Comparison of ENCODE assay signal across 18 mouse cellular contexts in the genomic region with DNA sequence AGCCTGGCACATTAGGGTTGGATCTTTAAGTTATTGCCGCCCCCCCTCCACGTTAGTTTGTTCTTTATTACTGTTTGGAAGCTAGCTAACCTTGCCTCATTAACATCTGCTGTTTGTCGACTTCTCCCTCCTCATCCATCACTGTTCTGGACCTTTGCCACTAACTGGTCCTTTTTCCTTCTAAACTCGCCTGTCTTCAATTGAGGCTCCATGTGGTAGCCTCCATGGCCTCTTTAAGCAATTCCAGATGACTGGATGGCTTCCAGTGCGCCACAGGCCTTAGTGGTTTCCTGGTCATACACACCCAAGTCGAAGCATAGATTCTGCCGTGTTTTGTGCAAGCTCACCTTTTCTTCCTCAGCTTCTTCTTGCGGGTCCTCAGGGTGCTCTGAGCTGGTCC. TPM values are rescaled to one million over a fixed set of nuclear protein-coding genes. Genes with fewer than 3 reads are reported as not detected.
DNase-seq lines count a peak whose midpoint lies in the region; ATAC-seq and TF ChIP-seq lines count a peak whose summit lies in the region.
"Had no signal": no experiment of that assay in that cellular context is flagged by ENCODE, and none has a peak within 500 bp of the region (broad histone marks: within the 10 kb centered on the region; RNA-seq: fewer than 3 reads in every experiment).

No protein-coding gene starts in this region.

- no peak overlapping the region for H3K4me2 ChIP-seq in limb, embryonic 11.5 days (ENCODE audit: low read depth, severe bottlenecking)
- no peak overlapping the region for H3K4me2 ChIP-seq in intestine, embryonic 15.5 days (replicated peaks)

- no peaks in the 10 kb centered on the region; the same call in 1 of the 2 replicates for H3K36me3 ChIP-seq in testis, adult 2 months (ENCODE audit: control insufficient read depth, insufficient read depth, low read length)
- no peaks in the 10 kb centered on the region for H3K36me3 ChIP-seq in limb, embryonic 11.5 days (ENCODE audit: control insufficient read depth, insufficient read depth, low read length)
- no peaks in the 10 kb centered on the region for H3K36me3 ChIP-seq in intestine, embryonic 15.5 days

- 12% methylated on average over 8 of the region's 8 CpGs for WGBS in limb, embryonic 11.5 days
- 66% methylated on average over 8 of the region's 8 CpGs for WGBS in intestine, embryonic 15.5 days

- intact Hi-C loops in gastrocnemius, adult 2 months (cut with DNase I), result no loop called here

- H3K27me3 ChIP-seq in testis, adult 2 months (ENCODE audit: control insufficient read depth, insufficient read depth, low read length), result no peaks in the 10 kb centered on the region
- no peaks in the 10 kb centered on the region for H3K27me3 ChIP-seq in limb, embryonic 11.5 days (ENCODE audit: control insufficient read depth, insufficient read depth, low read length)
- no peaks in the 10 kb centered on the region for H3K27me3 ChIP-seq in intestine, embryonic 15.5 days (replicated peaks)

- no peak overlapping the region for H3K27ac ChIP-seq in gastrocnemius, adult 2 months
- no peak overlapping the region for H3K27ac ChIP-seq in testis, adult 2 months (ENCODE audit: control insufficient read depth, insufficient read depth, low read depth, low read length)
- H3K27ac ChIP-seq in limb, embryonic 11.5 days (replicated peaks; ENCODE audit: low read depth, low read length), result no peak overlapping the region; the same call in 1 of the 2 replicates
- H3K27ac ChIP-seq in intestine, embryonic 15.5 days, result no peak overlapping the region

- no peak overlapping the region for H3K9ac ChIP-seq in limb, embryonic 11.5 days (ENCODE audit: low read length)
- no peak overlapping the region for H3K9ac ChIP-seq in intestine, embryonic 15.5 days

- peaks cover 10% of the 10 kb centered on the region for H3K4me1 ChIP-seq in testis, adult 2 months (ENCODE audit: control insufficient read depth, insufficient read depth, low read length)
- H3K4me1 ChIP-seq in limb, embryonic 11.5 days (ENCODE audit: control insufficient read depth, insufficient read depth, low read length), result peaks cover 17% of the 10 kb centered on the region
- H3K4me1 ChIP-seq in intestine, embryonic 15.5 days (replicated peaks), result no peaks in the 10 kb centered on the region

- TF ChIP-seq POLR2A in testis, adult 2 months (IDR thresholded peaks at IDR 0.05; ENCODE audit: control insufficient read depth, low read depth, low read length), result no peak

- H3K4me3 ChIP-seq in gastrocnemius, adult 2 months, result no peak overlapping the region
- H3K4me3 ChIP-seq in testis, adult 2 months (ENCODE audit: control insufficient read depth, low read depth, low read length), result peak overlapping the region; percentile 46
- H3K4me3 ChIP-seq in limb, embryonic 11.5 days (ENCODE audit: low read depth, low read length), result no peak overlapping the region
- H3K4me3 ChIP-seq in intestine, embryonic 15.5 days (replicated peaks), result no peak overlapping the region

- no peak for TF ChIP-seq CTCF in gastrocnemius, adult 2 months (IDR thresholded peaks at IDR 0.05)
- no peak for TF ChIP-seq CTCF in testis, adult 2 months (IDR thresholded peaks at IDR 0.05; ENCODE audit: control insufficient read depth, insufficient read depth, insufficient replicate concordance, low read depth, low read length)

- H3K9me3 ChIP-seq in limb, embryonic 11.5 days (ENCODE audit: control insufficient read depth, low read length), result no peaks in the 10 kb centered on the region
- no peaks in the 10 kb centered on the region for H3K9me3 ChIP-seq in intestine, embryonic 15.5 days

- ATAC-seq in limb, embryonic 11.5 days (ENCODE audit: insufficient number of reproducible peaks, low FRiP score, low TSS enrichment, low read depth), result peak; percentile 60; the same call in 1 of the 2 replicates
- no peak for ATAC-seq in intestine, embryonic 15.5 days
- no peak for ATAC-seq in megakaryocyte-erythroid progenitor cell, adult 5-6 weeks (replicated peaks; ENCODE audit: low FRiP score, low TSS enrichment, poor library complexity, severe bottlenecking)
- ATAC-seq: forebrain, embryonic 16.5 days; hindbrain, embryonic 16.5 days had no signal

- peak; percentile 56 for DNase-seq in gastrocnemius, adult 2 months
- no peak for DNase-seq in gastrocnemius, postnatal 4 days (ENCODE audit: low spot score in 2 of 2)
- DNase-seq in testis, postnatal 10 days (ENCODE audit: low spot score), result no peak
- peak; percentile 76 for DNase-seq in limb, embryonic 11.5 days (ENCODE audit: low spot score)
- no peak for DNase-seq in heart, adult 8-10 months (ENCODE audit: low spot score)
- DNase-seq: cerebellum, adult 9-10 months; heart, adult 11 months; kidney, postnatal 10 days; liver; lung, adult 2 months; thymus, adult 2 months had no signal

RNA-seq across cellular contexts. Expression of a gene that starts 16.9 kb away (rescaled TPM):
- not detected for total RNA-seq in gastrocnemius, adult 2 months (2021)
- 1 to 10 TPM in 1 of 2 experiments, under 1 TPM in 1; 0.64 to 1.1 TPM for total RNA-seq in gastrocnemius, postnatal 4 days (2021)
- 10.9 and 13.6 TPM in 2 replicates for polyA plus RNA-seq in testis, adult 2 months (2012; rRNA removed)
- polyA plus RNA-seq in limb, embryonic 11.5 days (2014; fragmentation: Nextera tagmentation; extraction: Ambion mirVana), result 0.16 TPM in 1 of 2 replicates, not detected in the other
- 0.15 and 0.39 TPM in 2 replicates for polyA plus RNA-seq in intestine, embryonic 15.5 days (2015; fragmentation: Nextera tagmentation; extraction: Ambion mirVana)
- not detected in 2 replicates for total RNA-seq in megakaryocyte-erythroid progenitor cell, adult 5-6 weeks (2014; fragmentation: Nextera tagmentation)
- total RNA-seq in megakaryocyte-erythroid progenitor cell, adult 5-6 weeks (2017), result not detected in 2 replicates
- under 1 TPM in 3 of 4 experiments, not detected in 1; 0.25 to 0.44 (median 0.32) TPM for total RNA-seq in heart, adult 8-10 months (2022)

RNA-seq across cellular contexts. Expression of a gene that starts 16.9 kb away (rescaled TPM):
- not detected for total RNA-seq in gastrocnemius, adult 2 months (2021)
- total RNA-seq in gastrocnemius, postnatal 4 days (2021), result not detected
- 290 and 388 TPM in 2 replicates for polyA plus RNA-seq in testis, adult 2 months (2012; rRNA removed)
- 0.25 TPM in 1 of 2 replicates, not detected in the other for polyA plus RNA-seq in limb, embryonic 11.5 days (2014; fragmentation: Nextera tagmentation; extraction: Ambion mirVana)
- polyA plus RNA-seq in intestine, embryonic 15.5 days (2015; fragmentation: Nextera tagmentation; extraction: Ambion mirVana), result 0.24 and 0.52 TPM in 2 replicates
- not detected in 2 replicates for total RNA-seq in megakaryocyte-erythroid progenitor cell, adult 5-6 weeks (2014; fragmentation: Nextera tagmentation)
- total RNA-seq in megakaryocyte-erythroid progenitor cell, adult 5-6 weeks (2017), result not detected in 2 replicates
- under 1 TPM in 3 of 4 experiments, not detected in 1; 0.27 to 0.62 (median 0.41) TPM for total RNA-seq in heart, adult 8-10 months (2022)
- total RNA-seq: adrenal gland, adult 18-20 months; layer of hippocampus, postnatal 25 days had no signal
- polyA plus RNA-seq: forebrain, embryonic 16.5 days; hindbrain, embryonic 16.5 days had no signal

RNA-seq across cellular contexts. Expression of a gene that starts 52.6 kb away (rescaled TPM):
- 100 to 1,000 TPM in 1 of 2 experiments, 10 to 100 TPM in 1; 86.7 to 101 TPM for total RNA-seq in gastrocnemius, adult 2 months (2021)
- 100 to 1,000 TPM; 129 to 150 TPM for total RNA-seq in gastrocnemius, postnatal 4 days (2021)
- polyA plus RNA-seq in testis, adult 2 months (2012; rRNA removed), result 4.7 and 6.9 TPM in 2 replicates
- polyA plus RNA-seq in limb, embryonic 11.5 days (2014; fragmentation: Nextera tagmentation; extraction: Ambion mirVana), result 72.7 and 78.5 TPM in 2 replicates
- polyA plus RNA-seq in intestine, embryonic 15.5 days (2015; fragmentation: Nextera tagmentation; extraction: Ambion mirVana), result 116 and 133 TPM in 2 replicates
- 70.6 and 73.8 TPM in 2 replicates for total RNA-seq in megakaryocyte-erythroid progenitor cell, adult 5-6 weeks (2014; fragmentation: Nextera tagmentation)
- 91.7 and 119 TPM in 2 replicates for total RNA-seq in megakaryocyte-erythroid progenitor cell, adult 5-6 weeks (2017)
- total RNA-seq in heart, adult 8-10 months (2022), result 100 to 1,000 TPM in 2 of 4 experiments, 10 to 100 TPM in 2; 86.5 to 102 (median 97.8) TPM

Comparison
In these comparisons a context has a peak if more than half of its experiments do, and no peak if none do; other contexts are left out.
1. DNase-seq: peak in gastrocnemius, adult 2 months (single experiment) and limb, embryonic 11.5 days (single experiment); none in gastrocnemius, postnatal 4 days (0 of 2), testis, postnatal 10 days (single experiment) and heart, adult 8-10 months (single experiment).